Mouse (Mus musculus): ENCODE results near the gene Cse1l.

The Cse1l gene

DNA sequence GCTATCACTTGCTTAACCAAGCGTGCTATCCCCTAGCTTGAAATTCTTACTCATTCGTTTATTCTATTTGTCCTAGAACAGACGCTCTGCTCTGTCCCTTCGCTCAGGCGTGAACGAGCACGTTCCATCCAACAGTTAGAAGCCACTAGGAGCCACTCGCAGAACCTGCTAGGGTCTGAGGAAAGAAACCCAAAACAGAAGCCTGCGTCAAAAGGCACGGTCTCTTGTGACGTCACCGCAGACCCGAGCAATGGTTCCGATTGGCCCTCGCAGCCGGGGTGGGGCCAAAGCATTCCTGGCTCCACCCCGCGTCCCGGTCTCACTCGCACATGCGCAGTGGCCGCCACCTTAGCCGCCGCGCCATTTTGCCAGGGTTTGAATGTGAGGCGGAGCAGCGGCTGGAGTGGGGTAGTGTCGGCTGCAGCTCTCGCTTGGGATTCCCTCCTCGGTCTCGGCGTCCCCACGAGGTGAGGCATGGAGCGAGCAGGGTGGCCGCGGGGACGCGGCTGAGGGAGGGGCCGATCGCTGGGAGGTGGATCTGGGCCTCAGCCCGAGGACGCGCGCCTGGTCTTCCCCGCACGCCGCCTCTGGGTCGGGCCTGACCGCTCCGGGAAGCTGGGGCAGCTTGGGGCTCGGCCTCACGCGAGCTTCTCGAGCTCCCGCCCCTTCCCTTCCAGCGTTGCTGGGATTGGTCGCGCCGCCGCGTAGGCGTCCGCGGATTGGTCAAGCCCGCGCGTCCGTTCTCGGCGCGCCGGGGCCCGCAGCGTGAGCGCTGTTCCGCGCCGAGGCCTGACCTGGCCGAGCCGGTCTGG is at the start of gene Cse1l:
Gene Cse1l (plus strand): TSS at position 330 of the 812 bp plus-strand sequence.
- peak; percentile 95 to 96 for DNase-seq (ENCODE audit: low spot score in 2 of 2)

DNA sequence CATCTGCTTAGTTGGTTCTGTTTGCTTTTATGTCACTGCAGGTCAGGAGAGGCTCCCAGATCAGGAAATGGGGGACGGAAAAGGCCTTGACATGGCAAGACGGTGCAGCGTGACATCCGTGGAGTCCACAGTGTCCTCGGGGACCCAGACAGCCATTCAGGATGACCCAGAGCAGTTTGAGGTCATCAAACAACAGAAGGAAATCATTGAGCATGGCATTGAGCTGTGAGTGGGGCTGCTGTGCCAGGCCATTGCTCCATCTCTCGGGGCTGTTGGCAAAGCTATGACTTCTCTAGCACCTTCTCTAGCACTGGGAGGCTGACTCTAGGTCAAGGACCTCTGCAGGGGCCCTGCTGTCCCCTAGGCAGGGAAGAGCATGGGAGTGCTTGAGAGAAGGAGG is 49.5 kb upstream of the Cse1l start:
- no peak for DNase-seq (ENCODE audit: low spot score in 2 of 2)

DNA sequence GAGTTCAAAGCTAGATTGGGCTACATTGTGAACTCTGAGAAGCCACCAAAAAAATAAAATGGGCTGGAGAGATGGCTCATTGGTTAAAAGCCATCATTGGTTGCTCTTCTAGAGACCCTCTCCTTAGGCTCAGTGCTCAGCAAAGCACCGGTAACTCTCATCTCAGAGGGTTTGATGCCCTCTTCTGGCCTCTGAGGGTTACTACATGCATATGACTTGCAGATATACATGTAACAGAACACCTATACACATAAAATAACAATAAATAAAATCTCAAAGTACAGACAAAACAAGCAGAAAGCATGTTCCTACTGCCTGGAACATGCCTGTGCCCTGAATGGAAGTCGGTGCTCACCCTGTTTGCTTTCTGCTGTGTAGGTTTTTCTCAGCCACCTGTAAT is 48.7 kb upstream of the Cse1l start:
- no peak for DNase-seq (ENCODE audit: low spot score in 2 of 2)

DNA sequence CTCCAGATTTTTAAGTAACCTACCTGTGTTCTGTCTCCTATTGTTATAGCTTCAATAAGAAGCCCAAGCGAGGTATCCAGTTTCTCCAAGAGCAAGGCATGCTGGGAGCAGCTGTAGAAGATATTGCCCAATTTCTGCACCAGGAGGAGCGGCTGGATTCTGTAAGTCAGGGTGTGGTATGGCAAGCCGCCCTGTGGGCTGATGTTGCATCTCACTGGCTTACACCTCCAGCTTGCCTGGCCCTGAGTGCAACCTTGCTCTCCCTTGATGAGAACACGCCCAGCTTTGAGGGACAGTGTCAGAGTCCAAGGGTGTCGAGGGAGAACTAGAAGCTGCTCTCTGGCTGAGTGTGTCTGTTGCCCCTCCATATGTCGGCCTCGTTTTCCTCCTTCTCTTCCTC is 46.6 kb upstream of the Cse1l start:
- DNase-seq (ENCODE audit: low spot score in 2 of 2), result peak in 1 of 2 experiments; percentile 22

DNA sequence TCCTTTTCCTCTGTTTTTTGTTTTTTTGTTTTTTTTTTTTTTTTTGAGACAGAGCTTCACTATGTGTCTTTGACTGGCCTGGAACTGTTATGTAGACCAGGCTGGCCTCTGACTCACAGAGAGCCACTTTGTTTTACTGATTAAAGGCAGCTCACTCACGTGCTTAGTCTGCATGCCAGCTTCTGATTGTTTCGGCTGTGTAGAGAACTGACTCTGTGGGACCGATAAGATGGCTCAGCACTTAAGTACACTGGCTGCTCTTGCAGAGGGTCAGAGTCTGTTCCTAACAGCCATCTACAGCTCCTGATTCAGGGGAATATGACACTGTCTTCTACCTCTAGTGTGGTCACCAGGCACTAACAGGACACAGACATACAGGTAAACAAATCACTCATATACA is 43.3 kb upstream of the Cse1l start:
- DNase-seq (ENCODE audit: low spot score in 2 of 2), result no peak

DNA sequence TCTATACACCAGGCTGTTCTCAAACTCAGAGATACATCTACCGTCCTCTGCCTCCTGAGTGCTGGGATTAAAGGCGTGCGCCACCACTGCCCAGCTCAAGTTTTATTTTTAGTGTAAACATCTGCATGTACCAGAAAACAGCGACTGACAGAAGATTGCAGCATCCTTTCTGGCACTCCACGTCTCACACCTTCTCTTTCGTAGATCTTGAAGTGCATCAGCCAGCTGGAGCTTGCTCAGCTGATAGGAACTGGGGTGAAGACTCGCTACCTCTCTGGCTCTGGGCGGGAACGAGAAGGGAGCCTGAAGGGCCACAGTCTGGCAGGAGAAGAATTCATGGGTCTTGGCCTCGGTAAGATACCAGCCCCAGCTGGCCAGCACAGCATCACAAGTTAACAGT is 40.4 kb upstream of the Cse1l start:
- no peak for DNase-seq (ENCODE audit: low spot score in 2 of 2)

DNA sequence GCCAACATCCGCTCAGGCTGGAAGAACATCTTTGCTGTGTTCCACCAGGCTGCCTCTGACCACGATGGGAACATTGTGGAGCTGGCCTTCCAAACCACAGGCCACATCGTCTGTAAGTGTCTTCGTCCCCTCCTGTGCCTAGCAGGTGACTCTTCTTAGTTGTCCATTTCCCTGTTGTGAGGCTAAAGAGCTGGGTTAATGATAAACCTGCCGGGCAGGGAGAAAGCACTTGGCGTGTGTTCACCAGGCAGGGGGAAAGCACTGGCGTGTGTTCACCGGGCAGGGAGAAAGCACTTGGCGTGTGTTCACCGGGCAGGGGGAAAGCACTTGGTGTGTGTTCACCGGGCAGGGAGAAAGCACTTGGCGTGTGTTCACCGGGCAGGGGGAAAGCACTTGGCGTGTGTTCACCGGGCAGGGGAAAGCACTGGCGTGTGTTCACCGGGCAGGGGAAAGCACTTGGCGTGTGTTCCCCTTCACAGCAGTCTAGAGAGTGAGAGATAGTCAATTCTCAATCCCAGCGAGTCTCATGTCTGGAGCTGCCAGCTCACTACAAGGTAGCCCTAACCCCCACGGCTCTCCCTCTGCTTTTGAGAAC is 35.5 kb upstream of the Cse1l start:
- DNase-seq (ENCODE audit: low spot score in 2 of 2), result no peak

DNA sequence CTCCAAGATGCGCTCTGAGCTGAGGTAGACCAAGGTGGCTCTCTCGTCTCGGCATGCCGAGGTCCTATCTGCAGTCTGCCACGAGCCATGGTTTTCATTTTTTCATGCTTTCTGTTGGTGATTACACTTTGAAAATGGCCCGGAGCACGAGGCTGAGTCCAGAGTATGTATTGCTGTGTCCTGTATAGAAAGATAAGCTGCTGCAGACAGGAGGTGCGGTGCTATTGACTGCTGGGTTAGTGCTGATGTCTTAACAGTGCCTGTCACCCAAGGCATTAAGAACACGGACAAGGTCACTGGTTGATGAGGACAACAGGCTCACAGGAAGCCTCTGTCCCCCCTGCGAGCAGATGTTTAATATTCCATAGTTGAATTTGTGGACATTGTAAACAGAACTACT is 34.9 kb upstream of the Cse1l start:
- no peak for DNase-seq (ENCODE audit: low spot score in 2 of 2)

DNA sequence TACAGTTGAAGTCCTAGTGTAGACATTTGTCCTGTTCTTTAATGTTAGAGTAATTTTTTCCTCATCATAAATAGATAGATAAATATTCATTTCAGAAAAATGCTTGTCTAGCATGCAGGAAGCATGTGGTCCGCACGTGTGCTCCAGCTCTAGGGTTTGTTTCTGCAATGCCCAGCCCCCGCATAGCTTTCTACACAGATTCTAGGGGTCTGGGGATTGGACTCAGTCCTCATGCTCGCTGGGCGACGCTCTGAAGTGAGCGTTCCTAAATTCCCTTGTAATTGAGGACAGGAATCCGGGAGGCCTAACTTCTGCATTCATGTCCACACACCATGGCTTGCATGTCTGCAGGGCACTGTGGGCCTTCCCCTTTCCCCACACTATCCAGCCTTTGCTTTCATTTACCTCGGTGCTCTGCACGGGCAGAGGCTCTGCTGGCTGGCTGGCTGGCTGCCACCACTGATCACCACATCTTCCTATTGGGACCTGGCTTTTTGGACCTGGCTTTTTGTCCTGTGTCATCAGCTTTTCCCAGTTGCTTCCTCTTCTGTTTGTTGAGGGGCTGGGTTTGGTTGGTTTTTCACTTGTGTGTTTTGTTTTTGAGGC is 31.1 kb upstream of the Cse1l start:
- DNase-seq (ENCODE audit: low spot score in 2 of 2), result no peak

DNA sequence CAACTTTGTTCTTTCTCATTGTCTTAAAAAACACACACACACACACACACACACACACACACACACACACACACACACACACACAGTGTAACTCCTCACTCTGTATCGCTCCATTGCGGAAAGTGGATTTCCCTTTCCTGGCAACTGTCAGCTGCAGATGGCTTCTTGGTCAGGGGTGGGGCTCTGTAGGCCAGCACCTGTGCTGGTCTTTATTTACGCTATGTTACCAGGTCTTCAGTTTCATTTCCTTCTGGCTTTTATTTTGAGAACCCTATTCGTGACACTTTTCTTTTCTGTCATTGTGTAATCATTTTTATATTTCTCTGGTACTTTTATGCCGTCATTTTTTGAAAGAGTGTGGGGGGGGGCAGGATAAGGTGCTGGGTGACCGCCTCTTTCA is 30.3 kb upstream of the Cse1l start:
- no peak for DNase-seq (ENCODE audit: low spot score in 2 of 2)

DNA sequence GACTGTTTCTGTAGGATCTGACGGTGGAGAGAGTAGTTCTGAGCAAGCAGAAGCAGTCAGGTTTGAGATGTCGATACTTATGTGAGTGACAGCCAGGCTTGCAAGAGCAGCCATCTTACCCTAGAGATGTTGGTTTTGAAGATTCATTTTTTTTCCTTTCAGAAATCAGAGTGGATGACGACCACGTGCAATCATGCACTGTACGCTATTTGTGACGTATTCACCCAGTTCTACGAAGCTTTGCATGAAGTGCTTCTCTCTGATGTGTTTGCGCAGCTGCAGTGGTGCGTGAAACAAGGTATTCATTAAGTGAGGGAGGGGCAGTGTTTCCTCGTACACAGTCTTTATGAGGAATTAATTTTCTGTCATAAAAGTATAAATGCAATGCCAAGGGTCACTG is 29.5 kb upstream of the Cse1l start:
- DNase-seq (ENCODE audit: low spot score in 2 of 2), result no peak

DNA sequence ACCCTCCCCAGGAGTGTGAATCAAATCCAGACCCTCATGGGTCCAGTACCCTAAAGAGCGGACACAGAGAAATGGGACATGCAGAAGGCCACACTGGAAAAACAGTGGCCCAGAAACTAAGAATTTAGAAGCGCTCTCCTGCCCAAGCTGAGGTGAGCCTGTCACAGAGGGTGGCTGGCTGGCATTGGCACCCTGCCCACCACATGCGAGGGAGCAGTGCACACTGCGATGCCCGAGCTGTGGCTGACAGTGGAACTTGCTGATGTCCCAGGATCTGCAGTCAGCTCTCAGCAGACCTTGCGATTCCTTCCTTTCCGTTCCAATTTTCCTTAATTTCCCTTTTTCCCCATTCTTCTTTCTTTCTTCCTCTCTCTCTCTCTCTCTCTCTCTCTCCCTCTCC is 20.8 kb upstream of the Cse1l start:
- DNase-seq (ENCODE audit: low spot score in 2 of 2), result no peak

DNA sequence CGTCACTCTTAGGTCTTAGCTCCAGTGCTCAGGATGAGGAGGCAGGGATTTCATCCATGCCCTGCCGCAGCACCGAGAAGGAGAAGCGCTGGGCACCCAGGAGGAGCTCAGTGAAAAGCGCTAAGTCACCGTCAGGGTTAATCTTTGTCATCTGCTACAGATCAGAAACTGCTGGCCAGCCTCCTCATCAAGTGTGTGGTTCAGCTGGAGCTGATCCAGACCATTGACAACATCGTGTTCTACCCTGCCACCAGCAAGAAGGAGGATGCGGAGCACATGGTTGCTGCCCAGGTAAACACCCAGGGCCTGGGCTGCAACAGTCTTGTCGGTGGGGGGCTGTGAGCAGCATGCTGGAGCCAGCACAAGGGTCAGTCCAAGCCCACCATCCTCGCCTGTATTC is 20.2 kb upstream of the Cse1l start:
- DNase-seq (ENCODE audit: low spot score in 2 of 2), result no peak

DNA sequence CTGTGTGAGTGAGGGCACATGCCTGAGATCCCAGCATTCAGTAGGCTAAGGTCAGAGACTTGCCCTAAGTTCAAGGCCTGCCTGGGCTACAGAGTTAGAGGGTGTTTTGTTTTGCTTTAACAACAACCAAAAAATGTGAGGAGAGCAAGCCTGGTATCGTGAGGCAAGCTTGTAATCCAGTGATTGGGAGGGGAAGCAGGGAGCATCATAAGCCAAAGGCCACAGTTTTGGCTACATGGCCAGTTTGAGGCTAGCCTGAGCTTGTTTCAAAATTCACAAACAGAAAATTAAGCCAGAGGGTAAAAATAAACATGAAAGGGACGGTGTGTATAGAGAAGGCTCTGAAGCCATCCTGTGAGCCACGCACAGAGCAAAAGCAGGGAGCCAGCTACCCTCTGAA is 19.6 kb upstream of the Cse1l start:
- DNase-seq (ENCODE audit: low spot score in 2 of 2), result no peak

DNA sequence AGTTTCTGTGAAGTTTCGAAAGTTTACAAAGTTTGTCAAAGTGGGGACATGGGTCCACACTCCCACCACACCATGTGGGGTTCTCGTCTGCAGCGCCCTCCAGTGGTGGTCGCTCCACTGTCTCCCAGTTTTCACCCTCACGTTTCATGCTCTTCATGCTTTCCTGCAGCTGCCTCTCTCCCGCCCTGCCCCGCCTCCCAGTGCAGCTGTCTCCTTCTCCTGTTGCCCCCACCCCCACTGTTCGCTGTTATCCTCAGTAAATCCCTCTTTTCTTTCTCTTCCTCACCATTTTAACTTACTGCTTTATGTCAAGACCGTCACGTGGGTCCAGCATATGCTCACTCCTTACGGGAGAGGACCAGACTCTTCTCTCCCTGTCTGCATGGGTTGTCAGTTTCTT is 18.0 kb upstream of the Cse1l start:
- DNase-seq (ENCODE audit: low spot score in 2 of 2), result no peak

DNA sequence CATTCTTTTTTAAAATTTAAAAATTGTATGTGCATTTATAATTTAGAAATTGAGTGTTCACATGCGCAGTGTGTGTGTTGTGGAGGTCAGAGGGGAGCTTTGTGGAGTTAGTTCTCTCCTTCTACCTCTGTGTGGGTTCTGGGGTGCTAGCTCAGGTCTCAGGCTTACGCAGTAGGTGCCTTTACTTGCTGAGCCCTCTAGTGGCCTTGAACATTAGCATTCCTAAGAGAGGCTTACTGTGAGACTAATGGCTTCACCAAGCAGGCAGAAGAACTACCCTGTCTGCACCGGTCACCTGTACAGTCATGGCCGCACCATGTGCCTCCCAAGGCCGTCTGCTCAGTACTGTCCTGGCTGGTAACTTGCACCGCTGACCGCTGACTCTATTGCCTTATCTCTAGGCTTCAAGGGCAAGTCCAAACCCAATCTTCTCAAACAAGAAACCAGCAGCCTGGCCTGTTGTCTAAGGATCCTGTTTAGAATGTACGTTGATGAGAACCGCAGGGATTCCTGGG is 14.4 kb upstream of the Cse1l start:
- DNase-seq (ENCODE audit: low spot score in 2 of 2), result no peak

DNA sequence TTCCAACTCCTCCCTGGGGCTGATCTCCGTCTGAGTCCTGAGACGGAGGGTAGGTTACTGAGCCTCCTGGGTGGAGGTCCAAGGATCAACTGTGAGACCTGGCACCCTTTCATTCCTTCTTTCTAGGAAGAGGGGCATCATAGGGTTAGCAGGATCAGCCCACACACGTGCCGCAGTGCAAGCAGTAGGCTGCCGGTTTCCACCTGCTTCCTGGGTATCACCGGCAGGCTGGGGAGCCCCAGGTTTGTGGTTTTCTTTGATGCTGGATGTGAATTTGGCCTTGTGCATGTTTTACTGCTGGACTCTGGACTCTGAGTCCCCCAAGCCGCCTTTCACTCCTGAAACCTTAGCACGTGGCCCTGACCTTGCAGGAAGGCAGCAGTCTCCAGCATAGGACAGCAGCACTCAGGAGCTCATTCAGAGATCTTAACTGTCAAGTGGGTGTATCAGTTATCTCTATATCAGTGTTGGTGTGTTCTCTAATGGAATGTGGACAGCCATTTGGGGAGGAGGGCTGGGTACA is 13.6 kb upstream of the Cse1l start:
- DNase-seq (ENCODE audit: low spot score in 2 of 2), result no peak

DNA sequence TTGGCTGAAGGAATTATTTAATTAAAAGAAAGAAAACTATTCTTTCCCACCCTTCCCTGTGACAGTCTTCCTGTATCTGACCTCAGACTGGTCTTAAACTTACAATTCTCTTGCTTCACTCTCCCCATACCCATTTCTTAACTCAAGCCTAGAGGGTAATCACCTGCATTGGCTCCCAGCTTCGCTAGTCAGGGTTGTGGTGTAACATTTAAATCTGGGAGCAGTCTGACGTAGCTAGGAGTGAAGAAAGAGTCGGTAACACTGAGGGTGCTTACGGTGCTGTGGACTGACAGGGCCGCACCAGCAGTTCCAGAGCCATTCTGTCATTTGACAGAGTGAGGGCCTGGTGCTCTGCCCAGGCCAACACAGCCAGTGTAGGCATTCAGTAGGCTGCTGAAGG is 12.8 kb upstream of the Cse1l start:
- DNase-seq (ENCODE audit: low spot score in 2 of 2), result no peak

DNA sequence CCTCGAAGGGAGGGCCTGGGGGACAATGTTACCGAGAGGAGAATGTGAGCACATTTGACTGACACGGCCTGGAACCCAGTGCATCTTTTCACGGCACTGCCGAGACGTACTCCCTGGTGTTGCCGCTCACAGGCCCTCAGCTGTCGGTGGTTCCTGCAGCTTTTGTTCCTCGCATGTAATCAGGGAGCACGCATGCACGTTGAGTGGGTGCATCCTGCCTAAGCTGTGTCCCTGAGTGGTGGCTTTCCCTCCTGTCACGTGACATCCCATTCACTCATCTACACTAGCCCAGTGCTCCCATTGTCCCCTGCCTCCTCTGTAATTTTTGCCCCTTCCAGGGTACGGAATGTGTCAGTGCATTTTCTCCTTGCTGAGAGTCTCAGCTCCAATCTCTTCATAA is 9.5 kb upstream of the Cse1l start:
- DNase-seq (ENCODE audit: low spot score in 2 of 2), result no peak

DNA sequence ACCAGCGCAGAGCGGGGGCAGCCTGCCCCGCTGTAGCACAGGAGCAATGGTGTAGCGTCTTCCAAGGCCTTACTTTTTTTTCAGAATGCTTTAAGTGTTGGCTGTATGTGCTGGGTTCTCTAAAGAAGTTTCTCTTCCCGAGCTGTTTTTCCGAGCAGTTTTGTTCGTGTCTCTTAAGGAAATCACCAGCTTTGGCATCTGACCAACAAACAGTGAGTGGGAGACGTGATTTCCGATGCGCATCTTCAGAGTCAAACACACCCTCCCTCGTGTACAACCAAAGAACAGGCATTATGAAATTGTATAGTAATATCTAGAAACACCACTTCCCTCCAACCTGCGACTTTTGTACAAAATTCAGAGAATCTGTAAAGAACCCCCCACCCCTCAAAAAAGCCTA is 8.9 kb upstream of the Cse1l start:
- no peak for DNase-seq (ENCODE audit: low spot score in 2 of 2)

DNA sequence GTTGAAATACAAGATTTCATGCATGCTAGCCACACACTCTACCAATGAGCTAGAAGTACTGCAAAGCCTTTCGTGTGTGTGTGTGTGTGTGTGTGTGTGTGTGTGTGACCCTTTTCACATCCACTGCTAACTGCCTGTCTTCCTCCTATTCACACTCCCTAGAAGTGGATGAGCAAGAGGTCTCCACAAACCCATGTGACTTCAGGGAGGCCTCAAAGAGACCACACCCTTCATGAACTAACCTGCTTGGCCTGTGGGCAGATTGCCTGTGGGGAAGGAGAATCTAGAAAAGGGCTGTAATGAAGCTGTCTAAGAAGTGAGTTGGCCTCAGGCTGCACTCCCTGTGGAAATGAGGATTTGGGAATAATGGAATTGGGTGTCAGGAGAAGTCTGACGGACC is 6.7 kb upstream of the Cse1l start:
- no peak for DNase-seq (ENCODE audit: low spot score in 2 of 2)

DNA sequence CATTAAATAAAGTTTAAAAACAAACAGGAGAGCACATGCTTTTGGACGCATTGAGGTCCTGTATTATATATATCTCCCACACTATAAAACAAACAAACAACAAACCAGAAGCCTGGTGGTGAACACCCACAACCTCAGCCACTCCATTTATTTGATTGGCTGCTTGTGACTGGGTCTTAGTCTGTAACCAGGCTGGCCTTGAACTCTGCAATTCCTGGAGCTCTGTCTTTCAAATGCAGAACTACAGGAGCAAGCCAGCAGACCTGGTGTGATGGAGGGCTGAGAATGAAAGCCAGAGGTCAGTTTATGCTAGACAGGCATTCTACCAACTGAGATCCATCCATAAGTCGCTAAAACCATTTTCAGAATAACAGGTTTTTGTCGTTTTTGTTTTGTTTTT is 6.1 kb upstream of the Cse1l start:
- no peak for DNase-seq (ENCODE audit: low spot score in 2 of 2)

Data from urinary bladder, adult 18-20 months (tissue).